Mouse (Mus musculus): Measurements from ENCODE around the gene Abcc3. TPM values are rescaled to one million over a fixed set of nuclear protein-coding genes. Genes with fewer than 3 reads are reported as not detected.

The Abcc3 gene
- polyA plus RNA-seq, 1 experiment from 2014 or later: 10.5 TPM

GRCm38 (mm10) chr11:94351094-94351493 lies 41.7 kb downstream of the Abcc3 start:
- Histone ChIP-seq H3K4me2 (ENCODE audit: low read length) (no peak overlapping the region), H3K9me3 (replicated peaks; ENCODE audit: low read length) (no peaks in the 10 kb centered on the region), H3K9ac (ENCODE audit: low read depth, low read length) (no peak overlapping the region), H3K36me3 (ENCODE audit: insufficient read depth, low read length) (no peaks in the 10 kb centered on the region), H3K4me1 (replicated peaks; ENCODE audit: insufficient read depth, low read length) (peaks cover 11% of the 10 kb centered on the region; the same call in 1 of the 2 replicates), H3K27me3 (ENCODE audit: insufficient read depth, low read length) (no peaks in the 10 kb centered on the region), H3K27ac (no peak overlapping the region), H3K4me3 (replicated peaks; ENCODE audit: low read depth, low read length) (no peak overlapping the region)
- DNase-seq (ENCODE audit: low spot score) (peak; percentile 68), ATAC-seq (replicated peaks; ENCODE audit: low FRiP score, low read depth) (no peak)
- 12% methylated on average over 3 of the region's 3 CpGs for WGBS
- TF ChIP-seq CTCF (IDR thresholded peaks at IDR 0.05; ENCODE audit: low read depth): no peak

DNA sequence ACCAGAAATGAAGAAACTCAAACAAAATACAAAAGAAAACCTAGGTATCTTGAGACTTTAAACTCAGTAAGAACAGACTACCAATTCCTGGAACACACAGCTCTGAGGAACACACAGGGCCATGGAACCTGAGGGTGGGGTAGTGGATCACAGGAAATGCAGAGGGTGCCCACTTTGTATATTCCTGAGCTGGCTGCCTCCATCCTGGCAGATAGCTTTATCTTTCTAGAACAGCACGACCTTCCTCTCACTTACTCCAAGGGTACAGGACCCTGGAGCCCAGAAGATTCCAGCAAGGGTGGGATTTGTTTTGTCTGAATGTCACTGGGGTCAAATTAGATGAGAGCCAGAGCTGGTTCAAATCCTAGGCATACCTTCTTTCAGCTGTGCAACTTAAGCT lies 42.5 kb downstream of the Abcc3 start:
- 67% methylated on average over 1 of the region's 1 CpGs for whole genome bisulfite sequencing
- ATAC-seq (replicated peaks; ENCODE audit: low FRiP score, low read depth): no peak
- Histone ChIP-seq H3K4me2 (ENCODE audit: low read length) (no peak overlapping the region), H3K27ac (no peak overlapping the region; the same call in 1 of the 2 replicates), H3K9ac (ENCODE audit: low read depth, low read length) (no peak overlapping the region), H3K27me3 (ENCODE audit: insufficient read depth, low read length) (no peaks in the 10 kb centered on the region), H3K9me3 (replicated peaks; ENCODE audit: low read length) (no peaks in the 10 kb centered on the region), H3K4me3 (replicated peaks; ENCODE audit: low read depth, low read length) (no peak overlapping the region), H3K4me1 (replicated peaks; ENCODE audit: insufficient read depth, low read length) (peaks cover 12% of the 10 kb centered on the region; the same call in 1 of the 2 replicates), H3K36me3 (ENCODE audit: insufficient read depth, low read length) (no peaks in the 10 kb centered on the region)
- TF ChIP-seq CTCF (IDR thresholded peaks at IDR 0.05; ENCODE audit: low read depth): no peak
- DNase-seq (ENCODE audit: low spot score): no peak

DNA sequence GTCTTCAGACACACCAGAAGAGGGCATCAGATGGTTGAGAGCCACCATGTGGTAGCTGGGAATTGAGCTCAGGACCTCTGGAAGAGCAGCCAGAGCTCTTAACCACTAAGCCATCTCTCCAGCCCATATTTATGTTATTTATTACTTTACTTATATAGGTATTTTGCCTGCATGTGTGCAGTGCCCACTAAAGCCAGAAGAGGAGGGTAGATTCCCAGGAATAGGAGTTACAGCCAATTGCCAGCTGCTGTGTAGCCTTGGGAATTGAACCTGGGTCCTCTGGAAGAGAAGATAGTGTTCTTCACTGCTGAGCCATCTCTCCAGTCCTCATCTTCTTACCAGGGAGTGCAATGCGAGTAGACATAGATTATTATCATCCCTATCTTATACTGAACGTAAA lies 43.0 kb downstream of the Abcc3 start:
- Histone ChIP-seq H3K9me3 (replicated peaks; ENCODE audit: low read length) (no peaks in the 10 kb centered on the region), H3K4me3 (replicated peaks; ENCODE audit: low read depth, low read length) (no peak overlapping the region), H3K36me3 (ENCODE audit: insufficient read depth, low read length) (no peaks in the 10 kb centered on the region), H3K27me3 (ENCODE audit: insufficient read depth, low read length) (no peaks in the 10 kb centered on the region), H3K4me1 (replicated peaks; ENCODE audit: insufficient read depth, low read length) (peaks cover 12% of the 10 kb centered on the region; the same call in 1 of the 2 replicates), H3K27ac (no peak overlapping the region), H3K4me2 (ENCODE audit: low read length) (no peak overlapping the region), H3K9ac (ENCODE audit: low read depth, low read length) (no peak overlapping the region)
- TF ChIP-seq CTCF (IDR thresholded peaks at IDR 0.05; ENCODE audit: low read depth): peak; percentile 36
- 84% methylated on average over 2 of the region's 2 CpGs for WGBS
- DNase-seq (ENCODE audit: low spot score) (no peak), ATAC-seq (replicated peaks; ENCODE audit: low FRiP score, low read depth) (no peak)

DNA sequence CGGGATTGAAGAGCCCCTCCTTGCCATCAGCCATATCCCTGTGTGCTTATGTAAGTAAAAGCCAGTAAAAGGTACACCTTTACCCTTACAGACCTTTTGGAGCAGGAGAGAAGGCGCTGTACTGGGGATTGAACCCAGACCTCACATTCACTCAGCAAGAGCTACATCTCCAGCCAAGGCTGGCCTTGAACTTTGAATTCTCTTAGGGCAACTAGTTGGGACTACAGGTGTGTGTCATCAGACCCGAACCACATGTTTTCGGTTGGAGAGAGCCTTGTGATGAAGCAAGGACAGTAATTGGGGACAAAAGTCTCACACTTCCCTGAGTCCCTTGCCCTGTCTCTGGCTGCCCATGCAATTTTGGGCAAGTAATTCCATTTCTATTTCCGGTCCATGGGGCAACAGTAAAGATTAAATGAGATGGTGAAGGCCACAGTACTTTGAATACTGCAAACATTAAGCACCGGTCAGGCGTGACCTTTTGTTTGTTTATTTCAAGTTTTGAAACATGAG lies 45.7 kb downstream of the Abcc3 start:
- DNase-seq (ENCODE audit: low spot score) (no peak), ATAC-seq (replicated peaks; ENCODE audit: low FRiP score, low read depth) (no peak)
- TF ChIP-seq CTCF (IDR thresholded peaks at IDR 0.05; ENCODE audit: low read depth): no peak
- Histone ChIP-seq H3K4me1 (replicated peaks; ENCODE audit: insufficient read depth, low read length) (peaks cover 18% of the 10 kb centered on the region; the same call in 1 of the 2 replicates), H3K27ac (peak overlapping the region; percentile 54), H3K4me2 (ENCODE audit: low read length) (no peak overlapping the region), H3K36me3 (ENCODE audit: insufficient read depth, low read length) (no peaks in the 10 kb centered on the region), H3K9ac (ENCODE audit: low read depth, low read length) (no peak overlapping the region), H3K9me3 (replicated peaks; ENCODE audit: low read length) (no peaks in the 10 kb centered on the region), H3K27me3 (ENCODE audit: insufficient read depth, low read length) (no peaks in the 10 kb centered on the region), H3K4me3 (replicated peaks; ENCODE audit: low read depth, low read length) (no peak overlapping the region)
- WGBS: 60% methylated on average over 7 of the region's 7 CpGs

DNA sequence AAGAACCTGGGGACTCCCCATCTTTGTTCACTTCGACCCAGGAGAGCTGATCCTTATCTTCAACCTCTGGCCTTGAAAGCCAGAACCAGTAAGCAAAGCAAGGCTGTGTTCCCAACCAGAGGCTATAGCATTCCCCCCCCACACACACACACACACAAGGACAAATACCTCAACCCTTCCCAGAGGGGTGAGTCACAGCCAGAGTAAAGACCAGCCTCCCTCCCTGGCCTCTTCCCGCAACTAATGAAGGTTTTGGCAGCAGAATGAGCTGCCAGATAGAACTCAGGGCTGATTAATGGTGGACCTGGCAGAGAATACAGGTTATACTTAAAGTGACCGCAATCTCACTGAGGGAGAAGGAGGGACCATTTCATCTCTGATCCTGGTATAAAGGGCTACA lies 46.2 kb downstream of the Abcc3 start:
- H3K36me3 ChIP-seq (ENCODE audit: insufficient read depth, low read length): no peaks in the 10 kb centered on the region
- peaks cover 22% of the 10 kb centered on the region; the same call in 1 of the 2 replicates for H3K4me1 ChIP-seq (replicated peaks; ENCODE audit: insufficient read depth, low read length)
- H3K4me2 ChIP-seq (ENCODE audit: low read length): no peak overlapping the region
- H3K4me3 ChIP-seq (replicated peaks; ENCODE audit: low read depth, low read length): no peak overlapping the region
- WGBS: 24% methylated on average over 3 of the region's 3 CpGs
- H3K9ac ChIP-seq (ENCODE audit: low read depth, low read length): no peak overlapping the region
- TF ChIP-seq CTCF (IDR thresholded peaks at IDR 0.05; ENCODE audit: low read depth): no peak
- H3K9me3 ChIP-seq (replicated peaks; ENCODE audit: low read length): no peaks in the 10 kb centered on the region
- H3K27ac ChIP-seq: peak overlapping the region; percentile 54; the same call in 1 of the 2 replicates
- H3K27me3 ChIP-seq (ENCODE audit: insufficient read depth, low read length): no peaks in the 10 kb centered on the region
- ATAC-seq (replicated peaks; ENCODE audit: low FRiP score, low read depth) (peak; percentile 34; the same call in 1 of the 2 replicates), DNase-seq (ENCODE audit: low spot score) (peak; percentile 72)

- no peak for ATAC-seq (replicated peaks; ENCODE audit: low FRiP score, low read depth)
- Histone ChIP-seq H3K4me1 (replicated peaks; ENCODE audit: insufficient read depth, low read length) (peaks cover 26% of the 10 kb centered on the region; the same call in 1 of the 2 replicates), H3K9me3 (replicated peaks; ENCODE audit: low read length) (no peaks in the 10 kb centered on the region), H3K9ac (ENCODE audit: low read depth, low read length) (no peak overlapping the region), H3K4me2 (ENCODE audit: low read length) (no peak overlapping the region), H3K27me3 (ENCODE audit: insufficient read depth, low read length) (no peaks in the 10 kb centered on the region), H3K36me3 (ENCODE audit: insufficient read depth, low read length) (no peaks in the 10 kb centered on the region), H3K4me3 (replicated peaks; ENCODE audit: low read depth, low read length) (no peak overlapping the region), H3K27ac (0 out of 2 replicates have a peak overlapping the region, but pooled peaks have one; percentile 3)
- no peak for TF ChIP-seq CTCF (IDR thresholded peaks at IDR 0.05; ENCODE audit: low read depth)
- 82% methylated on average over 10 of the region's 10 CpGs for WGBS
- DNase-seq (ENCODE audit: low spot score): no peak
Observed at GRCm38 (mm10) chr11:94345926-94346325, 46.9 kb downstream of the Abcc3 start.

GRCm38 (mm10) chr11:94344470-94344869 lies 48.3 kb downstream of the Abcc3 start:
- TF ChIP-seq CTCF (IDR thresholded peaks at IDR 0.05; ENCODE audit: low read depth): no peak
- H3K9me3 ChIP-seq (replicated peaks; ENCODE audit: low read length): no peaks in the 10 kb centered on the region
- no peaks in the 10 kb centered on the region for H3K27me3 ChIP-seq (ENCODE audit: insufficient read depth, low read length)
- peaks cover 26% of the 10 kb centered on the region; the same call in 1 of the 2 replicates for H3K4me1 ChIP-seq (replicated peaks; ENCODE audit: insufficient read depth, low read length)
- DNase-seq (ENCODE audit: low spot score) (no peak), ATAC-seq (replicated peaks; ENCODE audit: low FRiP score, low read depth) (no peak)
- H3K9ac ChIP-seq (ENCODE audit: low read depth, low read length): no peak overlapping the region
- H3K27ac ChIP-seq: no peak overlapping the region
- no peak overlapping the region for H3K4me3 ChIP-seq (replicated peaks; ENCODE audit: low read depth, low read length)
- 42% methylated on average over 1 of the region's 1 CpGs for WGBS
- no peak overlapping the region for H3K4me2 ChIP-seq (ENCODE audit: low read length)
- H3K36me3 ChIP-seq (ENCODE audit: insufficient read depth, low read length): peaks cover 5% of the 10 kb centered on the region

All from kidney, postnatal 0 days (tissue).